Mouse (Mus musculus): ENCODE measurements around the gene Ufsp1.
A peak's percentile ranks its signal among the peaks of the same experiment; 100 is the strongest.

Gene Ufsp1

GRCm38 (mm10) chr5:137295296-137295695 is 867 bp downstream of the Ufsp1 start:
- DNase-seq (ENCODE audit: low read depth, low spot score) = no peak

- DNase-seq (ENCODE audit: low read depth, low spot score) = no peak
Measured at GRCm38 (mm10) chr5:137295712-137296111, 1.3 kb downstream of the Ufsp1 start.

GRCm38 (mm10) chr5:137297126-137297525 is 2.7 kb downstream of the Ufsp1 start:
- no peak for DNase-seq (ENCODE audit: low read depth, low spot score)

GRCm38 (mm10) chr5:137299240-137299639 is 4.8 kb downstream of the Ufsp1 start:
- DNase-seq (ENCODE audit: low read depth, low spot score) = no peak

- no peak for DNase-seq (ENCODE audit: low read depth, low spot score)
Measured at GRCm38 (mm10) chr5:137301253-137301652, 6.8 kb downstream of the Ufsp1 start.

GRCm38 (mm10) chr5:137303609-137304008 is 9.2 kb downstream of the Ufsp1 start:
- no peak for DNase-seq (ENCODE audit: low read depth, low spot score)

GRCm38 (mm10) chr5:137304165-137304564 is 9.7 kb downstream of the Ufsp1 start:
- no peak for DNase-seq (ENCODE audit: low read depth, low spot score)

GRCm38 (mm10) chr5:137304816-137305215 is 10.4 kb downstream of the Ufsp1 start:
- DNase-seq (ENCODE audit: low read depth, low spot score) = no peak

- DNase-seq (ENCODE audit: low read depth, low spot score) = no peak
Measured at GRCm38 (mm10) chr5:137305822-137306221, 11.4 kb downstream of the Ufsp1 start.

GRCm38 (mm10) chr5:137306439-137307005 is 12.1 kb downstream of the Ufsp1 start:
- peak; percentile 33 for DNase-seq (ENCODE audit: low read depth, low spot score)

- peak; percentile 95 for DNase-seq (ENCODE audit: low read depth, low spot score)
Measured at GRCm38 (mm10) chr5:137307071-137307912, 12.9 kb downstream of the Ufsp1 start, which contains the start of gene Srrt. TSS of gene Srrt (minus strand) at chr5:137307674.

- no peak for DNase-seq (ENCODE audit: low read depth, low spot score)
Measured at GRCm38 (mm10) chr5:137308356-137308755, 13.9 kb downstream of the Ufsp1 start.

GRCm38 (mm10) chr5:137313466-137314192 is 19.2 kb downstream of the Ufsp1 start:
- DNase-seq (ENCODE audit: low read depth, low spot score) = no peak

- DNase-seq (ENCODE audit: low read depth, low spot score) = no peak
Measured at GRCm38 (mm10) chr5:137314193-137315083, 20.0 kb downstream of the Ufsp1 start, which contains the start of gene Trip6. TSS of gene Trip6 (minus strand) at chr5:137314404.

- peak; percentile 46 for DNase-seq (ENCODE audit: low read depth, low spot score)
Measured at GRCm38 (mm10) chr5:137315084-137315903, 20.9 kb downstream of the Ufsp1 start.

- no peak for DNase-seq (ENCODE audit: low read depth, low spot score)
Measured at GRCm38 (mm10) chr5:137317361-137317760, 22.9 kb downstream of the Ufsp1 start.

- DNase-seq (ENCODE audit: low read depth, low spot score) = no peak
Measured at GRCm38 (mm10) chr5:137318570-137318969, 24.1 kb downstream of the Ufsp1 start.

GRCm38 (mm10) chr5:137320996-137321395 is 26.6 kb downstream of the Ufsp1 start:
- DNase-seq (ENCODE audit: low read depth, low spot score) = no peak

- no peak for DNase-seq (ENCODE audit: low read depth, low spot score)
Measured at GRCm38 (mm10) chr5:137330910-137331309, 36.5 kb downstream of the Ufsp1 start.

- no peak for DNase-seq (ENCODE audit: low read depth, low spot score)
Measured at GRCm38 (mm10) chr5:137332857-137333511, 38.6 kb downstream of the Ufsp1 start.
